Mouse (Mus musculus) urinary bladder, postnatal 25 days (tissue): ENCODE measurements around the gene Prdm11.

Experiments
- DNase-seq: peaks from one replicate; pipeline ENCODE4 v3.0.0; 2022; ENCODE audit warnings: low spot score

The Prdm11 gene

DNA sequence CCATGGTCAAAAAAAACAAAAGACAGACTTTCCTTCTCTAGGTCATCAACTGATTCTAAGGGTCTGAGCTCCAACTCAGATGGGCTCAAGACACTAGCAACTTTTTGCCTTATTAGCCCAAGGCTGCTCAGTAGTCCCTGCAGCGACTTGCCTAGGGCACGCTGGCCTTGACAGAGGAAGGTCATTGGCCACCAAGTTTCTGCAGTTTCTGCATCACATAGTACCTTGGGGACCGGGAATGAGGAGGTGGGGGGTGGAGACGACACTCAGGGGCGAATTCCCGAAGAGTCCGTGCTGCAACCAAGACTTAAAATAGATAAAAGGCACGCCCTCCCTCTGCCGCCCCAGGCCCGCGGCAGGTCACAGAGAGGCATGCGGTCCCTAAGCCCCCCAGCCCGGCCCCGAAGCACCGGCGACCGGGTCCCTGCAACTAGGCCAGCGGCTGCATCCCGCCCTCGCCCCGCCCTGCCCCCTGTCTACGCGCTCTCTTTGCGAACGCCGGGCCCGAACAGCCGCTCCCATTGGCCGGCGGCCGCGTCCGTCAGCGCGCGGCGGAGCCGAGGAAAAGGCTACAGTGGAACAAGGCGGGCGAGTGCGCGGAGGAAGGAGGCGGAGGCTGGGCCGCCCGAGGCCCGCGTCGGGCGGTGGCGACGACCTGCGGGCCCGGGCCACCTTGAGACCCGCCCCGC lies 694 bp downstream of the Prdm11 start:
- DNase-seq = peak; percentile 96

DNA sequence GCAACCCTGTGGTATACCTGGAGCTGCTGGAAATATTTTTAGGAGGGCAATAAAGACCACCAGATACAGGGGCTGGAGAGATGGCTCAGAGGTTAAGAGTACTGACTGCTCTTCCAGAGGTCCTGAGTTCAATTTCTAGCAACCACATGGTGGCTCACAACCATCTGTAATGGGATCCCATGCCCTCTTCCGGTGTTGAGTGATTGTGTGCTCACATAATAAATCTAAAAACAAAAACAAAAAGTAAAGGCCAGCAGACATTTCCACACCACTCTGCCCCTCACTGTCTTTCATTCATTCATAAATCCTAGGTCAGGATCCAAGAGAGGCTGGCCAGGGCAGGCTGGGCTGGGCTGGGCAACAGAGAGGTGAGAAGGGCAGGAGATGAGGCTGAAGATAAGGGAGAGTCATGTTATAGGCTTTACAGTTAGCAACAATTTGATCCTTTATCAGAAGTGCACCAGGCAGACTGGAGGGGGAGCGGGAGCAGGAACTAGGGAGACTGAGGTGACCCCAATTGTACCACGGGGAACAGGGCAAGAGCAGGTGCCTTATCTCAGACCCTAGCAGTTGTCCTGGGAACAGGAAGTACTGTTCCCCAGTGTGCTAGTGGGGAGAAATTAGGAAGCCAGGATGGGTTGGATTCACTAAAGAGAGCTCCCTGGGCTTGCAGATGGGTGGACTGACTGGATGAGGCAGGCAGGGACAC lies 2.4 kb downstream of the Prdm11 start:
- DNase-seq = no peak

DNA sequence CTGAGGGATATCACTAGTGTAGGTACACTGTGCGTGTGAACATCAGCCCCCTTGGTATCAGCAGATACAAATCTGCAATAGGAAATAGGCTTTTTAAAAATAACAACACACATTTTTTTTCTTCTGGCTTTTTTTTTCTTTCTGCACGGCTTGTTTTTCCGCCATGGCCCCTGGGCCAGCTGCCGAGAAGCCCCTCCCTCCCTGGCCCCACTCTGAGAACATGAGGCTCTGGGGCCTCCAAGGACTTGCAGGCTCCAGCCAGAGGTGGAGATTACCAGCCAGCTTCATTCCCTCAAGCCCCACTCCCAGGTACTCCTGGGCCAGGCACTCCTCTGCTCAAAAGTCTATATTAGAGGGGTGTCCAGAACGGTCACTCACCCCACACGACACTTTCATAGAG lies 4.5 kb downstream of the Prdm11 start:
- no peak for DNase-seq

DNA sequence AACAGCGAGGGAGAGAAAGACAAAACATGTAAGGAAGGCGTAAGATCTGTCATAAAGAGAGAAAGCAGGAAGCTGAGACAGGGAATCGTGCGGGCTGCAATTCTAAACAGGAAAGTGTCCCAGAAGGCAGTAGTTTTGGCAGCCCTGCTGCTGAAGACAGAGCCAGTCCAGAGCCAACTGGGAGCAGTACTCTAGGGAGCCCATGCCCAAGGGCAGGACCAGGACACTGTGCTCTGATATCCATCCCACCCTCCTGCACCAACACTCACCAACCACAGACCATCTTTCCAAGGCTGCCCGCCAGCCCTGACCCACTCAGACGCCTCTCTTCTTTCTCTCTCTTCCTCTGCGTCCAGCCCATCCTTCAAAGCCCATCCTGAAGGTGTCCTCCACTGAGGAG lies 5.1 kb downstream of the Prdm11 start:
- no peak for DNase-seq

DNA sequence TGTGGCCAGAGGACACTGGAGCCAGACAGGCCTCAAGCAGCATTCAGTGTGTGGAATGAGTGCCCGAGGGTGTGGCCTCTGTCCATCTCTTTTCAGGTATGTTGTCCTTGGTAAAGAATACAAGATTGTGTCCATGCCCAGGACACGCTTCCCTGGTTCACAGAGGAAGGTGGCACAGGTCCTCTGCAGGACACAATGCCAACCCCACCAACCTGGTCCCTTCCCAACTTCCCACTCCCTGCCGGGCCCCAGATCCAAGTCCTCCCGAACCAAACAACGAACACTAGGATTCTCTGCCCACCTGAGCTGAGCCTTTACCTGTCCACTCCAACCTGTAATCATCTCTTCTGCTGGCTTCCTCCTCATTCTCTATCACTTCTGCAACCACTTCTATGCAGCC lies 6.3 kb downstream of the Prdm11 start:
- DNase-seq = no peak

DNA sequence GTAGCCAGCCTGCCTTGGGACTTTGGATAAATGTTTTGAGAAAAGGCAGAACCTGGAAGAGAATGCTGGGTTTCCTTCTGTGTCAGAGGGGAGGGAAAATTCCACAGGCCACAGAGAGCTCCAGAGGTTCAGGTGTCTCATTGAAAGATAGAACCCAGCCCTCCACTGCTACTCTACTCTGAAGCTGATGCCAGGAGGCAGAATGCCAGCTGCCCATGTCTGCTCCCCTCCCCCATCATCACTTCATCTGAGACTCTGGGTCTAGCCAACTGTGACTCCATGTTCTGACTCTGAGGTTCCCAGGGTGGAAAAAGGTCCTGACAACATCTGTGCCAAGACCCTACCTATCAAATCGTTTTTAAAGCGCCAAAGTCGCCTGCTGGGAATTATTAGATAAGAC lies 6.9 kb downstream of the Prdm11 start:
- no peak for DNase-seq

DNA sequence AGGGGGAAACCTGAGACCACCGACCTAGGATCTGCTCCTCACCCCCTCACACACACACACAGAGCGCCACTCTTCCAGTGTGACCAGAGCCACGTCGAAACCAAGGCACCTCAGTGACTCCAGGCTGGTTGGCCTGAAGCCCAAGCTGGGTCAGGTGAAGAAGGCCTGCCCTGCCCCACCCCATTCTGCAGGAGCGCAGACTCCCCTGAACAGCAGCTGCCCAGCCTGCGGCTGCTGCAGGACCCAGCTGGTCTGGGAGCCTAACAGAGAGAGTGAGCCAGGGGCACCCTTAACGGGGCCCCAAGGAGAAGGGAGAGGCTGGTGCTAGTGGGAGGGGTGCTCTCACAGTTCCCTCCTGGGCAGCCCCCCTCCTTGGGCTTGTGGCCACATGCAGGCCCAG lies 10.3 kb downstream of the Prdm11 start:
- DNase-seq = peak; percentile 56

DNA sequence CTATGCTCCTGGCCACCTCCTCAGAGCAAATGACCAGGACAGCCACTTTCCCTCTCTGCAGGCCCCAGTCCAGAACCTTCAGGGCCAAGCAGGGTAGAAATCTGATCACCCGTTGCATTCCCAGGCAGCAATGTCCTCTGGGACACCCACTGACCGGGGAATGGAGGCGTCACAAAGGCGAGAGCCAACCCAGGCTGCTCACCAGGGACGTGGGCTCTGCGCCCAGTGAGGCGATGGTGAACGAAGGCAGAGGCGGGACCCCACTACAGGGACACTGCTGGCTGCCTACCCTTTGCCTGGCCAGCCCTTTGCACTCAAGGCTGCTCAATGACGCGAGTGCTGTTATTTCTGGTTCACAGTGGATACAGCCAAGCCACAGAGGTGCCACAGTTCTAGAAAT lies 13.3 kb downstream of the Prdm11 start:
- no peak for DNase-seq

DNA sequence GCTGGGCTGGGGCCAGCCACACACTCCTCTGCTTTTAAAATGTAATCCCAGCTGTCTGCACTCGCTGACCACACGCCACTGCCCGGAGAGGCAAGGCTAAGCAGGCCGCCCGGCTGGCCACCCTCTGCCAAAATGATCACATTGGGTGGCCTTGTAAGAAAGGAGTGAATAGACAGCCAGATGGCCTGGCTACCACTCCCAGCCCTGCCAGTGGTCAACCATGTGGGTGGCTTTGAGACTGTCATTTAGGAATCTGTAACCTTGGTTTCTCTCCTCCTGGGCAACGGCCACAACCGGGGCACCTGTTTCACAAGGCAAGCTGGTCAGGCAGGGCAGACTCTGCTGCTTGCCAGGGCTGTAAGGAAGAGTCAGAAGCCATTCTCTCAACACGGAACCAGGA lies 13.9 kb downstream of the Prdm11 start:
- no peak for DNase-seq

DNA sequence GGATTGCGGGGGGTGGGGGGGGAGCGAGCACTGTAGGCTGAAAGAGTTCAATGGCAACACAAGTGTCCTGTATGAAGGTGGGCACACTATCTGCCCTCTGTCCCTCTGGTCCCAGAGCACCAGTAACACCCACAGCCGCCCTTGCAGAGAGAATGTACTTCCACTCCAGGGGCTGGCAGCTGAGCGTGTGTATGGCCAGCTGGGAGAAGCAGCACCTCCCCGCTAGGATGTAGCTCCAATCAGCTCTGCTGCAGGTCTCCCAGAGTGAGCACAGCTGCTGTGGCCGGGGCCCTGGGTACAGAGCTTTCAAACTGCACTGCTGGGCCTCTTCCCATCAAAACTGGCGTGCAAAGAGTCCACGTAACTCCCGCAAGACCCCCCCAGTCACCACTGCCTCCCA lies 14.9 kb downstream of the Prdm11 start:
- DNase-seq = no peak

DNA sequence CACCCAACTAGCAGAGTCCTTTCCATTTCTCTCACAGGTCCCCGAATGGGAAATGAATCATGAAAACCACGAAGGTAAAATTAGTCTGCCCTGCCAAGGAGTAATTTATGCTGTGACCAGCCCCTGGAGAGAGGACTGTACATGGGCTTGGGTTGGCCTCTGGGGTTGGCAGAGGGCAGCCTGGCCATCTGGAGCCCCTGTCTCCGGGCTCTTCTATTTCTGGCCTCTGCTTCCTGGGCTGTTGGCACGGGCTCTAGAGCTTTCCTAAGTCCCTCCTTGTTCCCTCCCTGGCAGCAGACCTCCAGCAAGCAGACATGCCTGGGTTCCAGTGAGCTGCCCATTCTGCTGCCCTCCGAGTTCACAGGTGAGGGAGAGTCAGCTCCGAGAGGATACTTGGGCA lies 15.9 kb downstream of the Prdm11 start:
- no peak for DNase-seq

DNA sequence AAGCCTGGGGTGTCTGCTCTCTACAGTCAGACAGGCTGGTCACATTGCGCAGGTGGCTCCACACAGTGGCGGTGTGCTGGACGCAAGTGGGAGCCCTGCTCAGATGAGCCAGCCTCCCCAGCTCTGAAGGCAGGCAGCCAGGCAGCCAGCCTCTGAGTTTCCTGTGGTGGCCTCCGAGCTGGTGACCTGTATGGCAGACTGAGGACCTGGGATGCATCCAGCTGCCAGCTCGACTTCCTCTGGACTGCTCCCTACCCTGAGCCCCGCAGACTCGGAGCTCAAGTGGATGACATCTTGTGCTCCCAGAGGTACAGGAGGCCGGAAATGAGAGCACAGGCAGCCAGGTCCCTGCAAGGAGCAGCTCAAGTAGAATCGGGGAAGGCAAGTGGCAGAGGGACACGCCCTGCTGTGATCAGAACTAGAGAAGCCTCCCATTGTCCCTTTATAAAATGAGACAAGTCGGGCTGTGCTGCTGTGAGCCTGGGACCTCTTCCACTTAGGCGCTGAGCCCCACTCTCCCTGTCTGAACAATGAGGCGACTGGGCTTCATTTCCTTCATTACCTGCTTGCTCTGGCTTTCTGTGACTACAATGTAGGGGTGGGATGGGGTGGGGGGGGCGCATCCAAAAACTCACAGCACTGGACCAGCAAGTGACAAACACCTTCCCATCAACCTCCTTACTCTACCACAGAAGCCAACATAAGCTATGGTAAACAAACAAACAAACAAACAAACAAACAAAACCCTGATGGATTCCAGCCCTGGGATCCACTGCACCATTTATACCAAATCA lies 16.5 kb downstream of the Prdm11 start:
- no peak for DNase-seq

DNA sequence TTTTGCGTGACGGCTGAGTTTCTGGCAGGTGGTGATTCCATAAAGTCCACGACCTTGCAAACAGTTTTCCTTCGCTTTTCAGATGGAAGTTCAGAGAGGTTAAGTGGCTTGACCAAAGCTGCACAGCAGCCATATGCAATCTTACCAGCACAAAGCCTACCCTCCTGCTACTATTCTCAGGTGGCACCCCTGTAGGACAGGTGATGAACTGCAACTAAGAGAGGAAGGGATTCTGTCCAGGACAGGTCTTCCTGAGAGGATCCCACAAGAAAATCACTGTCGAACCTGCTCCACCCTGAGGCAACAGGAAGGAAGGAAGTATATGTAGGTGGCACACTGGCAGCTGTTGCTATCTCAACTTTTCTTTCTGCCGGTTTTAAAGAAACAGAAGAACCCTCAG lies 17.1 kb downstream of the Prdm11 start:
- no peak for DNase-seq

DNA sequence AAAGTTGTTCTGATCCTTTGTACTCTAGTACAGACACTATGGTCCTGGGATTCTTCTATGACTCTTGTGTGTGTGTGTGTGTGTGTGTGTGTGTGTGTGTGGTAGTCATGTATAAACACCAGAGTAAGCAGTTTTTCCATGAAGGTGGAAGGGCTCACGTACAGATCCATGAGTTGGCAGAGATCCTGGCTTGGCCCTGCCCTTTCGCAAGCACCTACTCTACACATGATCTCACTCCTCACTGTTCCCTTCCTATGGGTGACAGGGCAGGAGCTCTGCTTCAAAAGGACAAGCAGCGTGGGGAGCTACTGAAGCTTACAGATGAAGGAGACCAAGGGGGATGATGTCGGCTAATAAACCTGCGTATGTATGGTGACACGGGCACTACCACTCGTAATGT lies 18.3 kb downstream of the Prdm11 start:
- DNase-seq = no peak

DNA sequence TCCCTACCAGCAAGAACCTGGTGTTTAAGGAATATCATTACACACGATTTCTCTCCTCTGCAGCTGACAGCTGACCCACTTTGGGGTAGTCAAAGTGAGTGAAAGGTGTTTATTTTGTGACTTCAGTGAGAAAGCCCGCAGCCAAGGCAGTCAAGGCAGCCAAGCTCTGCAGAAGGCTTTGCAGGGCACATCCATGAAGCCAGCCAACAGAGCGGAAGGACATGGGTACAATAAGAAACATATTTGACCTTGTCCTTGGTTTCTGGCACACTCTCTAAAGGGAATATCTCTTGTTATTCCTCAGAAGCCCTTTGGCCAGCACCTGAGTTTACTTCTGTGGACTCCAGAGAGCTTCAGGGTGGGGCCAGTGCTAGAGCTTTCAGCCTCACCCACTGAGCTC lies 21.5 kb downstream of the Prdm11 start:
- no peak for DNase-seq

DNA sequence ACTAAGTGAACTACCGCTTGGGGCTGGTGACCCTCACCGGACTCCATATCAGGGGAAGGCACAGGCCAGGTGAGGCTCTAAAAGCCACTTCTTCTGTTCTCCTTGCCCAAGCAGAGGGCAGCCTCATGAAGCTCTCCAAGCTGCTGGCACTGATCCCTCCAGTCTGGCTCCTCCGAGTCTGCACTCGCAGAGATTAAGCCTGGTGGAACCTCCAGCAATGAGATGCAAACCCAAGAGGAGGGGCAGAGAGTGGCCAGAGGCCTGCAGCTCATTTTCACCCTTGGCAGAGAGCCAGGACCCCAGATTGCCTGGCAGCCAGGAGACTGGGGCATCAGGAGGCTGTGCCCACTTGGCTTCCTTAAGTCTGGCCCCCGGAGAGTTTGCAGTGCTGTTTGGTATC lies 27.1 kb downstream of the Prdm11 start:
- no peak for DNase-seq

DNA sequence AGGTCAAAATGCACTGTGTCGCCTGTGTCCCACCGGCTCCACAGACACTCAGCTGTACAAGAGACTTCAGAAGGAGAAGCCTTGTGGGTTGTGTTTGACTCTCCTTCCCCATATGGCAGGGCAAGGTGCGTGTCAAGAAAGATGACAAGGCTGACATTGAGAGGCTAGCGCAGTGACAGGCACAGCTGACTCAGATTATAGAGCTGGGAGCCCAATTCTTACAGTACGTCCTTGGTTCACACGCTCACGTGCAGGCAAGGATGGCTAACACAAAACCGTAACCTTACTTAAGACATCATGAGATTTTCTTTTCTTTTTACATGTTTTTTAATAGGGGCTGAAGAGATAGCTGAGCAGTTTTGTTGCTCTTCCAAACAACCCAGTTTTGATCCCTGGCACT lies 28.8 kb downstream of the Prdm11 start:
- DNase-seq = no peak

DNA sequence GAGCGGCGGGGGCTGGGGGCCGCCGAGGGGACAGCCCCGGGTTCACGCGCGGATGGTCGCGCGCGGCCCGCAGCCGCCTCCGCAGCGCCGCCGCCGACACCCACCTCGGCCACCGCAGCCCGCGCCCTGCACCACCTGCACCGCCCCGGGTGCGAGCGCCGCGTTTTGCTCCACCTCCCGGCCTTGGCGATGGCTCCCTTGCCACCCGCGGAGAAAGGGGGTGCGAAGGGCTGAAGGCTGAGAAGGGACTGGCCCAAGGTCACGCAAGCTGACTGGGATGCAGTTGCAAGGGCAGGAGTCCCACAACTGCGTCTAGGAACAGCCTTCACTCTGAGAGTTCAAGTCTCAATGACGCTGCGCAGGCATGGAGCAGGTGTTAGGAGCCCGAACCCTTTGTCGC lies 30.9 kb downstream of the Prdm11 start:
- no peak for DNase-seq

DNA sequence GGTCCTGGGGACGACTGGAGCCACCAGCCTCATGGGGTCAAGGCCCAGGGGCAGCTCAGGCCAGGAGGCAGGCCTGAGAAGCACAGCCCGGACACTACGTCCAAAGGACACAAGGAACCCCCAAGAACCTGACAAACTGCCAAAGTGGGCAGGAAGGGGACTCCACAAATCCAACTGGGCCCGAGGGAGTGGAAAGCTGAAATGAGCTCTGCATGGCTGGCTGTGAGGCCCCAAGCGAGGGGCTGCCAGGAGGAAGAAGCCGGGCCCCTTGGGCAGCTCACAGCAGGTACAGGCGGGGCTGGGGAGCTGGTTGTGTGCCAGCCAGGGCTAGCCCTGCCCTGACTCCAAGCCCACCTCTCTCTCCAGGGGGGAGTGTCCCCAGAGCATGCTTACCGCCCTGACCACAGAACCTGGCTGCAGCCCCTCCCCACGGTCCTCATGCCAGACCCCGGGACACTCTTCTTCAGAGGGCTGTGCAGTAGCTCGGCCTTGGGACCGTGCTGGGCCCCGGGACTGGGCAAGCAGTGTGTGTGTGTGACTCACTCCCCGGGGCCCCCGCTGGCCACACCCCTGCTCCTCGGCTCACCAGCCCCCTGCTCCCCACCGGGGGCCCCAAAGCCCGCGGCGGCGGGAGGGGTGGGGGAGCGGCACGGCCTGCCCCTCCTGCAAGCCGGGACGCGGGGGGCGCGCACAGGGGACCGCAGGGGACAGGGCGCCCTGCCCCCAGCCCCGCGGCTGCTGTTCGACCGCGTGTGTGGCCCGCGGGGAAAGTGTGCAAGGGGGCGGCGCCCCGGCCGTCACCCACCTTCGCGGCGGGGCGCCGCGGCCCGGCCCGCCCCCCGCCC lies 31.7 kb downstream of the Prdm11 start:
- peak; percentile 48 for DNase-seq

DNA sequence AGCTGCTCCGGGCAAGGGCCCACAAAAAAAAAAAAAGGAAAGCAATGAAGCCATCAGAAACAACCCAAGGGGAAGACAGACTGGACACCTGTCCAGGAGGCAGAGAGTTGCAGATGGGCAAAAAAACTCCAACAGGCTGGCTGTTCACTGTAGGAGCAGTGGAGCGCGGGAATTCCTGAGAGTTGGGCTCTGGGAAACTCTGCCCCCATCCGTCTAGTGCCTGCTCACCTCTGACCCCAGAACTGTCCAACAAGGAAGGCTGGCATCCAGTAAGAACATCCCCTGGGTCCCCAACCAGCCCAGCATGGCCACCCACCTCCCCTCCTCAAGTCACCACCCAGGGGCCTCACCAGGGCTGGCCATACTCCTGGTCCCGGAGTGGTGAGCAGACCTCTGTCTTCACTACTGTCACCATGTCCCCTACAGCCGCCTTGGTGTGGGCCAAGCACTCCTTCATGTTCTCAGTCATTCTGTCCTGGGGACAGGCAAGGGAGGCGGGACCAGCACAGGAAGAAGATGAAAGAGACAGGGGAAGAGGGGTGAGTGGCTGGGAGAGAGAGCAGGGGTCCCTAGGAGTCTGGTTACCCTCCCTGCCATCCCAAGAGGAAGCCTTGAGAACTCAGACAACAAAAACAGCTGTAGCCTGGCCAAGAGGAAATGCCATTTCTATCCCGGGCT lies 32.4 kb downstream of the Prdm11 start:
- no peak for DNase-seq

DNA sequence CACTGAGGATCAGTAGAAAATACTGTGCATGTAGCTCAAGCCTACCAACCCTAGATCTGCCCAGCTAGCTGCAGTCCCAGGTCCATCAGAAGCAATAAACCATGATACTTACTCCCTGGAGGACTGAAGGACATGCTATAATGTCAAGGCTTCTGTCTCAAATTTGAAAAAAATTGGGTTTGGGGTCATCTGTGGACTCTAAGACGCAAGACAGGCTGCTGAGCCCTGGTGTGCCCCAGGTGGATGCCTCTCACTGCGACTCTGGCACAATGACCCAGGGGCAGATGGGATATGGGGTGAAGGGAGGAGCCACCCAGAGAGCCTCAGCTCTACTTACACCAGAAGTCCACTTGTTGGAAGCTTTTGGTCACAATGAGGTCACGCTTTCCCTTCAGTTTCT lies 33.0 kb downstream of the Prdm11 start:
- no peak for DNase-seq

DNA sequence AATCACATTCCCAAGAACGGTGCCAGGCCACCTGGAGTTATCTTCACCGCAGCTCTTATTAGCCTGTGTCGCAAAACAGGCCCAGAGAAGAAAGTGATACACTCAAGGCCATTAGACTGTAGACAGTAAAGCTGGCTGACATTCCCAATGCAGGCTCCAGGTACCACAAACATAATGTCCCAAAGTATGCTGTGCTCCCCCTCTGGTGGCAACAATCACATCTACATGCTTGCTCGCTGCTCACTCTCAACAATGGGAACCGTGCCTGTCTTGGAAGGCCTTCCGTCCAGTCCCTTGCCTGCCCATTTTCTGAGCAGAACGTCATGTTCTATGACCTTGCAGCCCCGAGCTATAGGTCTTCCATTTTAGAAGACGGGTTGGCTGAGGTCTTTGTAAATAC lies 34.0 kb downstream of the Prdm11 start:
- DNase-seq = no peak
